Mouse (Mus musculus) forebrain, embryonic 10.5 days (tissue): ENCODE measurements around the gene Capg. TPM values are rescaled to one million over a fixed set of nuclear protein-coding genes. Genes with fewer than 3 reads are reported as not detected.
A peak's percentile ranks its signal among the peaks of the same experiment; 100 is the strongest.

ENCODE experiments used
- DNase-seq: peaks from one replicate; pipeline ENCODE4 v3.0.0-alpha.2; 2017; ENCODE audit warnings: low spot score; ENCODE audit errors: extremely low spot score
- H3K27ac ChIP-seq: fragments of 300-500 bp; sonication (generic); 2 replicates; pipeline ENCODE4 v1.5.1; 2016; ENCODE audit warnings: mild to moderate bottlenecking
- H3K27me3 ChIP-seq: fragments of 300-500 bp; sonication (generic); 2 replicates; pipeline ENCODE4 v1.6.1; 2016; ENCODE audit warnings: mild to moderate bottlenecking; ENCODE audit not compliant: poor library complexity, severe bottlenecking
- H3K36me3 ChIP-seq: fragments of 300-500 bp; sonication (generic); replicated peaks from 2 replicates; pipeline ENCODE4 v1.6.1; 2016; ENCODE audit warnings: mild to moderate bottlenecking, moderate library complexity
- H3K4me1 ChIP-seq: fragments of 300-500 bp; sonication (generic); 2 replicates; pipeline ENCODE4 v1.6.1; 2016
- H3K4me3 ChIP-seq: fragments of 300-500 bp; sonication (generic); 2 replicates; pipeline ENCODE4 v1.5.1; 2016; ENCODE audit warnings: mild to moderate bottlenecking, moderate library complexity
- H3K9me3 ChIP-seq: fragments of 300-500 bp; sonication (generic); 2 replicates; pipeline ENCODE4 v1.6.1; 2016; ENCODE audit warnings: mild to moderate bottlenecking, moderate library complexity
- WGBS: fragments of 180-500 bp; shearing (Covaris S2); methylation state at CpG from one replicate; pipeline ENCODE4 v1.1.7; 2016; 5-methylcytosine and 5-hydroxymethylcytosine counted together
- polyA plus RNA-seq: library from polyadenylated mRNA; unstranded; fragments of >200 nt; fragmentation: Nextera tagmentation; extraction: Ambion mirVana; gene quantifications from 2 replicates; pipeline ENCODE4 v1.2.1, GENCODE M21; 2016

The Capg gene
- polyA plus RNA-seq, 1 experiment from 2014 or later: 10.5 TPM

DNA sequence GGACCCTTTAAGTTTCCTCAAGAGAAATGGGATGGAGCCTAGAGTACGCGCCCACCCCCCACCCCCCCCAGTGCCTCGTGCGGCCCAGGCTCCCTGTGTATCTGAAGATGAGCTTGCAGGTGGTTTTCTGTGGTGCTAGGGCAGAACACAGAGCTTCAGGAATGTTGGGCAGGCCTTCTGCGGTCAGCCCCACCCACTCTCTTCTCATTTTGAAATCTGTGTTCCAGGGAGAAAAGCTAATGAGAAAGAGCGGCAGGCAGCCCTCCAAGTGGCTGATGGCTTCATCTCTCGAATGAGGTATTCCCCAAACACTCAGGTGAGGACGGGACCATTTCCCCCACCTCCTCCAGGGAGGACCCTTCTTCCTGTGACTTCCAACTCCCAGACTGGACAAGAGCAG, 16.6 kb downstream of the Capg start:
- Histone ChIP-seq H3K9me3 (no peaks in the 10 kb centered on the region), H3K4me1 (peaks cover 19% of the 10 kb centered on the region), H3K27ac (no peak overlapping the region), H3K4me3 (no peak overlapping the region), H3K36me3 (no peaks in the 10 kb centered on the region), H3K27me3 (no peaks in the 10 kb centered on the region)
- no peak for DNase-seq
- 79% methylated on average over 8 of the region's 8 CpGs for whole genome bisulfite sequencing

DNA sequence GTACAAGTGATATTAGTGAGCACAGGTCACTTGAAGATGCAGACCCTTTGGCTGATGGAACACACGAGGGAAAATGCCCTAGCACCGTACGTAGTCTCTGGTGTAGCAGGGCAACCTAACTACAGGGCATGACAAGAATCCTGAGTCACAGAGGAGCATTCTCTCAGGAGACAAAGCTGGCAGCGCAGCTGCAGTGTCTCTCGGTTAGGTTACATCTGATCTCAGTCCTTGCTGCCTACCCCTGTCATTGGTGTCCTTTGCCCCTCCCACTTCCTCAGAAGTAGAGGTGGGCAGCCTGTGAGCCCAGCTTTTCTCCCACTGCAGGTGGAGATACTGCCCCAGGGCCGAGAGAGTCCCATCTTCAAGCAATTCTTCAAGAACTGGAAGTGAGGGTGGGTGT, 18.3 kb downstream of the Capg start:
- no peak overlapping the region for H3K4me3 ChIP-seq
- no peaks in the 10 kb centered on the region for H3K27me3 ChIP-seq
- H3K9me3 ChIP-seq: no peaks in the 10 kb centered on the region
- no peak overlapping the region for H3K27ac ChIP-seq
- H3K36me3 ChIP-seq: no peaks in the 10 kb centered on the region
- H3K4me1 ChIP-seq: peaks cover 20% of the 10 kb centered on the region
- WGBS: 48% methylated on average over 6 of the region's 6 CpGs
- DNase-seq: no peak

DNA sequence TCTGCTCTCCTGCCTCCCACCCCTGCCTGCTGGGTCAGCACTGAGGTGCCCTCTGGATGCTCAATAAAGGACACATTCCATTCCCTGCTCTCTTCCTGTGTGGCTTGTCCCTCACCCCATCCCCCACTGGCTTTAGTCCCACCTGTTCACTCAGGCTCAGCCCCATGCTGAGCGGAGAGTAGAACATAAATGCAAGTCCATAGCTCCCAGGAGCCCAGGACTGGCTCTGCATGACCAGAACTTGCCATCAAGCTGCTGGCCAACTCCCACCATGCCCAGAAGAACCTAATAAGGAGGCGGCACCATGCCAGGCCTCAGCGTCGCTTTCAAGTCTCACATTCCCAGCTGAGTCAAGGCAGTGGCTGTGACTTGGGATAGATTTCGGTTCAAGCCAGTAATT, 18.7 kb downstream of the Capg start:
- WGBS: 67% methylated on average over 5 of the region's 5 CpGs
- Histone ChIP-seq H3K4me1 (peaks cover 20% of the 10 kb centered on the region), H3K4me3 (no peak overlapping the region), H3K9me3 (no peaks in the 10 kb centered on the region), H3K36me3 (0 out of 2 replicates have a peak, but pooled peaks cover under 1% of the 10 kb centered on the region), H3K27ac (no peak overlapping the region), H3K27me3 (no peaks in the 10 kb centered on the region)
- no peak for DNase-seq

DNA sequence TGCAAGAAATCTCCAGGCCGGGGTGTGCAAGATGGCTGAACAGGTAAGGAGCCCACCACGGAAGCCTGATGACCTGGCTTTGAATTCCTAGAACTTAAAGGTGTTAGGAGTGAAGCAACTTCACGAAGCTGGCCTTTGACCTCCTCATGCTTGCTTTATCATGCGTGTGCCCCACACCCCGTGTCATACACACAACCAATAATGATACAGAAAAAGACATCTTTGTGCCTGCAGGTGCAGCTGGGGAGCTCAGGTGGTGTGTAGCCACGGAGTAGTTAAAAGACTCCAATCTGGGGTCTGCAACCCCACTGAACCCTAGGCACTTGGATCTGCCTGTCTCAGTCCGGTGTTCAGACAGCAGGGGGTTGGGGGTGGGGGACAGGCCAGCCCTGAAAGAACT, 21.3 kb downstream of the Capg start:
- Histone ChIP-seq H3K36me3 (peaks cover 6% of the 10 kb centered on the region; the same call in 1 of the 2 replicates), H3K4me3 (no peak overlapping the region), H3K27ac (peak overlapping the region; percentile 68), H3K27me3 (no peaks in the 10 kb centered on the region), H3K9me3 (no peaks in the 10 kb centered on the region), H3K4me1 (peaks cover 20% of the 10 kb centered on the region)
- no peak for DNase-seq
- 74% methylated on average over 7 of the region's 7 CpGs for WGBS

DNA sequence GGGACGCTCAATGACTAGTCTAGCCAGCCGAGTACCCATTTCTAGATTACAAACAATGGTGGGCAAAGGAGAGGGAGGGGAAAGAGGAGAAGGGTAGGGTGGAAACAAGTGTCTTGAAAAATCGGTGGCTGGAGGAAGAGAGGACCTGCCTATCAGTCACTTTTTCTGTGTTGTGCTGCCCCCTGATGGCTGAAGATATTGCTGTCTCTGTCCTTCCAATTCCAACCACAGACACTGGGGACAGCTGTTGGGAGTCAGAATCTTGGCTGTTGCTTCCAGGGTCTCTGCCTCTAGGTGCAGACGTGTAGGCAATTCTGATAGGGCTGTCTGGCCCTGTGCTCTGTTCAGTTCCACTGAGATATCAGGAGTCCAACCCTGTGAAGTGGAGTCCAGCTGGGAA, 21.9 kb downstream of the Capg start:
- peak overlapping the region; percentile 8; the same call in 1 of the 2 replicates for H3K4me3 ChIP-seq
- H3K36me3 ChIP-seq: peaks cover 6% of the 10 kb centered on the region; the same call in 1 of the 2 replicates
- peak overlapping the region; percentile 68 for H3K27ac ChIP-seq
- H3K9me3 ChIP-seq: no peaks in the 10 kb centered on the region
- no peaks in the 10 kb centered on the region for H3K27me3 ChIP-seq
- DNase-seq: peak; percentile 82
- WGBS: 4% methylated on average over 4 of the region's 4 CpGs
- peaks cover 20% of the 10 kb centered on the region for H3K4me1 ChIP-seq

DNA sequence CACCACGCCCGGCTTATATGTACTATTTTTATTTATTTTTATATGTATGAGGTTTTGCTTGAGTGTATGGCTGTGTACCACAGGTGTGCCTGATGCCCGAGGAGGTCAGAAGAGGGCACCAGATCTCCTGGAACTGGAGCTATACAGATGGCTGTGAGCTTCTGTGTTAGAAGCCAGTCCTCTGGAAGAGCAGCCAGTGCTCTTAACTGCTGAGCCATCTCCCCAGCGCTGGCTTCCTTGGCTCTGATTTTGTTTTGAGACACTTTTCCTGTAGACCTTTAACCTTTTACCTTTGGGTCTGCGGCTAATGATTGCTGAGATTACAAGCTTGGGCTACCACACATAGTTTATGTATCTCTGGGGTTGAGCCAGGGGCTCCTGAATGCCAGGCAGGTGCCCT, 23.3 kb downstream of the Capg start:
- Histone ChIP-seq H3K4me3 (no peak overlapping the region), H3K36me3 (peaks cover 6% of the 10 kb centered on the region; the same call in 1 of the 2 replicates), H3K27me3 (no peaks in the 10 kb centered on the region), H3K9me3 (no peaks in the 10 kb centered on the region), H3K27ac (no peak overlapping the region), H3K4me1 (peaks cover 17% of the 10 kb centered on the region)
- no peak for DNase-seq
- WGBS: 88% methylated on average over 5 of the region's 5 CpGs

DNA sequence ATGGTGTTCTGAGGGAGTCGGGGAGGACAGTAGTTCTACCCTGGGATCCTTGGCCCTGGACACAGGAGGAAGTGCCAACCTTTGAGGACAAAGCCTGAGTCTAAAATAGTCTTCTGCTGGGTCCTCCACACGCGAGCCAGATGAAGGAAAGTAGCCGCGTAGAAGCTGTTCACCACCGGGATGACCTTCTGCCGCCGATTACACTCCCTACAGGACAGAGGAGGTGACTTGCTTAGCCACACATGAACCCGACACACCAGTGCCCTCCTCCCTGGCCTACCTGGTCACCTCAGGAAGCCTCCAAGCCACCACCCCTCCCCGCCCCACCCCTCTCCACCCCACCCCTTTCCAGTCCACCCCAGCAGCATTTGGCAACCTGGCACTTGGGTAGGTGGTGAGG, 24.5 kb downstream of the Capg start:
- Histone ChIP-seq H3K4me1 (peaks cover 10% of the 10 kb centered on the region), H3K27ac (no peak overlapping the region), H3K9me3 (no peaks in the 10 kb centered on the region), H3K4me3 (no peak overlapping the region), H3K27me3 (no peaks in the 10 kb centered on the region), H3K36me3 (peaks cover 8% of the 10 kb centered on the region; the same call in 1 of the 2 replicates)
- no peak for DNase-seq
- 91% methylated on average over 10 of the region's 10 CpGs for WGBS

DNA sequence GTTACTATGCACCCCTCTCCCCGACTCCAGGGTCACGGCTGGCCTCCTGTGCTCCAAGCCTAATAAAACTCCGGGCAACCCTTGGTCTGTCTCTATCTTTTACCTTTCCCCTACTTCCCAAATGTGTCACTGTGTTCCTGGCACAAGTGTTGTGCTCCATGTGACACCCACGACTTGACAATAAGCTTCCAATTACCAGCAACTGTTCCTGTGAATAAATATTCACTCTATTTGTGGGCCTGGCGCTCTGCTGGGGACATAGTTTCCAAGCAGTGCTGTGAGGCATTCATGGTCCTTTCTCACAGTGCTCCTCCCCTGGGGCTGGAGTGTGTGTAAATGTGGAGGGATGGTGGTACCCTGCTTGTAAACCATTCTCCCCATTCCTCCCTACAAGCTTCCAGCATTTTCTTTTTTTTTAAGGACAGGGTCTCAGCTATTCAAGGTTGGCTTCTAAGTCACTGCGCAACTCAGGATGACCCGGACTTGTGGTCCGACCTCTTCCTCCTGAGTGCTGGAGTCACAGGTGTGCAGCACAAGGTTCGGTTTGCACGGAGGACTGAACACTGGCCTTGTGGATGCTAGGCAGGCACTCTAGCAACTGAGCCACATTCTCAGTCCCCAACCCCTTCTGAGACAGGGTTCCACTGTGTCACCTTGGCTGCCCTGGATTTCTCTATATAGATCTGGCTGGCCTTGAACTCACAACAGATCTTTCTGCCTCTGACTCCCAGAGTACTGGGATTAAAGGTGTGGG, 26.6 kb downstream of the Capg start:
- H3K27ac ChIP-seq: no peak overlapping the region
- no peaks in the 10 kb centered on the region for H3K27me3 ChIP-seq
- no peak overlapping the region for H3K4me3 ChIP-seq
- H3K9me3 ChIP-seq: no peaks in the 10 kb centered on the region
- 87% methylated on average over 10 of the region's 10 CpGs for WGBS
- peaks cover under 1% of the 10 kb centered on the region for H3K4me1 ChIP-seq
- peaks cover 8% of the 10 kb centered on the region; the same call in 1 of the 2 replicates for H3K36me3 ChIP-seq
- DNase-seq: no peak

DNA sequence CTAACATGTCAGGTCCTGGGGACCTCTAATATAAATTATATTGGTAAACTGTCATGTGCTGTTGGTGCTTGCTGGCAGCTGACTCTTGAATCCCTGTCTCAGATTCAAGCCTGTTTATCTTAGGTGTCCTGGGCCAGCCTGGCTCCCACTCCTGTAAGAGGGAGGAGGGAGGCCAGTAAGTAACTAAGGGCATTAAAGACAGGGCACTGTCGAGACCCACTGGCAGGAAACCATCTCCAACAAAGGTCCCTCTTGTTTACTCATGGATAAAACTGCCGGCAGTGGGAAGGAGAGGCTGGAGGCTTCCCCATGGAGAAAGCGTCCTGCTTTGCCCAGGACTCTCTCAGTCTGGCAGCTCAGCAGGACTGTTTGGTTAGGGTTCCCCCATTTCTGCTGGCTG, 27.6 kb downstream of the Capg start:
- Histone ChIP-seq H3K27ac (no peak overlapping the region), H3K27me3 (no peaks in the 10 kb centered on the region), H3K4me1 (no peaks in the 10 kb centered on the region), H3K36me3 (peaks cover 12% of the 10 kb centered on the region), H3K4me3 (no peak overlapping the region), H3K9me3 (no peaks in the 10 kb centered on the region)
- WGBS: 47% methylated on average over 3 of the region's 3 CpGs
- no peak for DNase-seq

DNA sequence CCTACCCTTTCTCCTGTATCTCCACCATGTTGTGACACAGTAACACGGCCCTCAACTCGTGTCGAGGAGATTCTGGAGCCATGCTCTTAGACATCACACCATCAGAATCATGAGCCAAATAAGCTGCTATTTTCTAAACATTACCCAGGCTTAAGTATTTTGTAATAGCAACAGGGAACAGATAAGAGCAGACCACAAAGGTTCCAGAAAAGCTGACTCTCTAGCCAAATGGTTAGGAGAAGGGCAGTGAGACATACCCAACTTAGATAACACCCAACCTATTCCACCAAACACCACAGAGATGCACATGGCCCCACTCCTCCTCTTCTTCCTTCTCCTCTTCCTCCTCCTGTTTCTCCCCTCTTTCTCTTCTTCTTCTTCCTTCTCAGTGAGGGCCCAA, 31.9 kb downstream of the Capg start:
- no peak overlapping the region for H3K4me3 ChIP-seq
- H3K36me3 ChIP-seq: peaks cover 10% of the 10 kb centered on the region; the same call in 1 of the 2 replicates
- H3K27me3 ChIP-seq: no peaks in the 10 kb centered on the region
- H3K9me3 ChIP-seq: no peaks in the 10 kb centered on the region
- H3K27ac ChIP-seq: no peak overlapping the region
- DNase-seq: no peak
- no peaks in the 10 kb centered on the region for H3K4me1 ChIP-seq
- 93% methylated on average over 3 of the region's 3 CpGs for WGBS

DNA sequence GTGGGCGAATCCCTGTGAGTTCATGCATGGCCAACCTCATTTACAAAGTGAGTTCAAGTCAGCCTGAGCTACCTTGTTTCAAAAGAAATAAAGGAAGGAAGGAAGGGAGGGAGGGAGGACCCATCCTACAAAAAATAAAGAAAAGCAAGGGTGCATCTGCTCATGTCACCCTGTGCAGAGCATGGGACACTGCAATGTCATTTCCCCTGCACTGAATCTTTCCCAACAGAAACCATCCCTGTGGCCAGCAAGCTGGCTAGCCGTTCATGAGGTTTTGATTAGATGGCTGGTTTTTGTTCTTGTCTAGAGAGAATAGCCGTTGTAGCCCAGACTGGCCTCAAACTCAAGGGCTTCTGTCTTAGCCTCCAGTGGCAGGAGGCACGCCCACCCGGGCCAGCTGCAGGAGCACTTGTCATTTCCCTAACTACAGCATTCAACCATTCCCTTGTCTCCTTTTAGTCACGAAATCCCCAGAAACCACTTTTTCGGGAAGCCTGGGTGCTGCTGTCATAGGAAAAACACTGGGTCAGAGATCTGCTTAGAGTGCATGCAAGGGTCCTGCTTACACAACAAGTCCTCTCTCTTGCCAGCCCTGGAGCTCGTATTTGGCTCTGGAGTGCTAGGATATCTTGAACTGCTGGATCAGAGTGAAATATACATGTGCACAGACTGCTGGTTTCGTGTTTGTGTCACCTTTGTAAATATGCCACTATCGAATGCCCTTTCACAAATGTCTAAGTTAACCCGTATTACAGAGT, 37.6 kb downstream of the Capg start:
- no peak overlapping the region for H3K4me3 ChIP-seq
- no peaks in the 10 kb centered on the region for H3K9me3 ChIP-seq
- H3K27ac ChIP-seq: no peak overlapping the region
- DNase-seq: no peak
- no peaks in the 10 kb centered on the region for H3K27me3 ChIP-seq
- WGBS: 79% methylated on average over 11 of the region's 11 CpGs
- peaks cover 6% of the 10 kb centered on the region; the same call in 1 of the 2 replicates for H3K4me1 ChIP-seq
- peaks cover 4% of the 10 kb centered on the region for H3K36me3 ChIP-seq

DNA sequence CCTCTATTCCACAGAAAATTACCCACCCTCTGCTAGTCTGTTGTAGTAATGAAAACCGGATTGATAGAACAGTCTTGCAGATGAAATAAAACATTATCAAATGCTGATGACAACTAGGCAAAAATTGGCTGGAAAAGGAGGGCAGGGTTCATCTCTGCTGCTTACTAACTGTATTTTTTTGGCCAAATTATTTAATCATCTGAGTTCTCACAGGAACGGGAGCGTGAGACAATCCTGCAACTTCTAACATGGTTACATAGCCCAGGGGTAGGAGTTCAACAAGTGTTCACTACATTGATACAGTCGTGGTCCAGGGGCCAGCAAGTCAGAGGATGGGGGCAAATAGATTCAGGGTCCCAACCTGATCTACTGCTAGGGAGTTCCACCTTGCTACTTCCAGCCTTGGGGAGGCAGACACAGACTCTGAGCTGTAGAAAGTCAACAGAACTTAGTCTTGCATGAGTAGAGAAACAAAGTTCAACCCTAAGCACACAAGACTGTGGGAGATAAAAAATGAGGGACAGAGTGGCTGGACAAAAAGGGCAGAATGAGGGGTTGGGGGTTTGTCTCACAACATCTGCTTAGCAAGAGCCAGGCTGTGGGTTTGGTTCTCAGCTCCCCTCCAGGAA, 39.1 kb downstream of the Capg start:
- DNase-seq: no peak

More for the DNA sequence above, 39.1 kb downstream of the Capg start:
- H3K4me3 ChIP-seq: no peak overlapping the region
- H3K27ac ChIP-seq: no peak overlapping the region
- WGBS: 88% methylated on average over 4 of the region's 4 CpGs
- H3K36me3 ChIP-seq: no peaks in the 10 kb centered on the region; the same call in 1 of the 2 replicates
- H3K4me1 ChIP-seq: peaks cover 6% of the 10 kb centered on the region; the same call in 1 of the 2 replicates
- no peaks in the 10 kb centered on the region for H3K9me3 ChIP-seq
- H3K27me3 ChIP-seq: no peaks in the 10 kb centered on the region
